Mouse (Mus musculus): ENCODE data around the gene Ankrd42. TPM values are rescaled to one million over a fixed set of nuclear protein-coding genes. Genes with fewer than 3 reads are reported as not detected.

Ankrd42 gene
- total and polyA plus RNA-seq, 3 experiments: 0.14 to 0.68 (median 0.26) TPM

DNA sequence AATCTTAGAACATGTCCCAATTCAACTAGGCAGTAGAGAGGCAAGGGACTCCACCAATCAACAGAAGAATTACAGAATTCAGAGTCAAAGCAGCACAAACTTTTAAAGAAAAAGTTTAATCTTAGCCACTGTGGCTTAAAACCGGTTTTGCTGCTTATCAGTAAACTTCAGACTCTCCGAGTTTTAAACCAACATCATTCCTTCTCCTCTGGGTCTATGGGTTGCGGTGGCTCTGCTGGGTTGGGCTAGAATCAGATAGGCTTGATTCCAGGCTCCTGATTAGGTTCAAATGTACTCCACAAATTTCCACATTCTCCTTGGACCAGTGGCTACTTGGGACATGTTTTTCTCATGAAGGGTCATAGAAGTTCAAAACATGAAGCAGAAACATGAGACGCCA, 40.4 kb upstream of the Ankrd42 start:
- DNase-seq (ENCODE audit: extremely low read depth): no peak
- TF ChIP-seq HCFC1 (IDR thresholded peaks at IDR 0.05; ENCODE audit: low read depth, low read length): no peak
- TF ChIP-seq ETS1 (conservative IDR thresholded peaks at IDR 0.05; ENCODE audit: low read depth, low read length): no peak
- no peak for TF ChIP-seq TCF12 (IDR thresholded peaks at IDR 0.05; ENCODE audit: low read depth, low read length)
- no peak for TF ChIP-seq BHLHE40 (IDR thresholded peaks at IDR 0.05; ENCODE audit: low read depth, low read length)
- TF ChIP-seq ZMIZ1 (IDR thresholded peaks at IDR 0.05; ENCODE audit: low read depth, low read length): no peak
- TF ChIP-seq NELFE (IDR thresholded peaks at IDR 0.05; ENCODE audit: low read depth, low read length): no peak
- no peak for TF ChIP-seq ELF1 (IDR thresholded peaks at IDR 0.05; ENCODE audit: low read depth, low read length)
- no peak overlapping the region for H3K27ac ChIP-seq (ENCODE audit: insufficient read depth, low read depth)
- dilution Hi-C loops (cut with MboI; ENCODE audit: extremely low pct_ligation_motif_present, extremely low pct_unique_long_range_greater_than_20kb, low sequenced_read_pairs) (no loop called here), in situ Hi-C loops (cut with MboI; ENCODE audit: low pct_ligation_motif_present, low pct_unique_long_range_greater_than_20kb, low sequenced_read_pairs) (no loop called here)
- no peak overlapping the region for H3K4me2 ChIP-seq (ENCODE audit: insufficient read depth, low read depth, poor library complexity, severe bottlenecking)
- no peaks in the 10 kb centered on the region for H3K36me3 ChIP-seq (replicated peaks in 1 of 2; ENCODE audit: control insufficient read depth in 1 of 2, insufficient read depth in 1 of 2, low read length in 1 of 2)
- H3K9me3 ChIP-seq (replicated peaks; ENCODE audit: low read length): peaks cover 4% of the 10 kb centered on the region
- H3K4me3 ChIP-seq (replicated peaks in 1 of 3; ENCODE audit: low read depth in 2 of 3, low read length in 2 of 3, poor library complexity in 1 of 3): no peak overlapping the region
- H3K27me3 ChIP-seq (replicated peaks): peaks cover 25% of the 10 kb centered on the region
- H3K4me1 ChIP-seq (ENCODE audit: control insufficient read depth in 1 of 2, insufficient read depth in 2 of 2): no peaks in the 10 kb centered on the region
- H3K9ac ChIP-seq (ENCODE audit: insufficient read depth, low read depth): no peak overlapping the region
- no peaks in the 10 kb centered on the region for H3K79me2 ChIP-seq (replicated peaks; ENCODE audit: control insufficient read depth, extremely low read depth, insufficient read depth, poor library complexity, severe bottlenecking)

DNA sequence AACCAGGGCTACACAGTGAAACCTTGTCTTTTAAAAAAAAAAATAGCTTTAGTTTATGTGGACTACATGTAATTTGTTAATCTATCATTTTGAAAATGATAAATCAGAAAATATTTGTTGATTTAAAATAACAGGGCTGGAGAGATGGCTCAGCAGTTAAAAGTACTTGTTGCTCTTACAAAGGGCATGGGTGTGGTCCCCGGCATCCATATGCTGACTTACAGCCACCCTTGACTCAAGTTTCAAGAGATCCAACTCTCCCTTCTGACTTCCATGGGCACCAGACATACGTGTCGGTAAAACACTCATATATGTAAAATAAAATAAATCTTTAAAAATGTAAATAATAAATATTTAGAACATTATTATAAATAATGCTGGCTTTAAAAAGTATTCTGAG, 38.2 kb upstream of the Ankrd42 start:
- Histone ChIP-seq H3K79me2 (replicated peaks; ENCODE audit: control insufficient read depth, extremely low read depth, insufficient read depth, poor library complexity, severe bottlenecking) (no peaks in the 10 kb centered on the region), H3K9ac (ENCODE audit: insufficient read depth, low read depth) (no peak overlapping the region), H3K4me2 (ENCODE audit: insufficient read depth, low read depth, poor library complexity, severe bottlenecking) (no peak overlapping the region), H3K27ac (ENCODE audit: insufficient read depth, low read depth) (no peak overlapping the region), H3K36me3 (replicated peaks in 1 of 2; ENCODE audit: control insufficient read depth in 1 of 2, insufficient read depth in 1 of 2, low read length in 1 of 2) (no peaks in the 10 kb centered on the region), H3K9me3 (replicated peaks; ENCODE audit: low read length) (peaks cover 4% of the 10 kb centered on the region), H3K4me3 (replicated peaks in 1 of 3; ENCODE audit: low read depth in 2 of 3, low read length in 2 of 3, poor library complexity in 1 of 3) (no peak overlapping the region), H3K27me3 (replicated peaks) (peaks cover 23% of the 10 kb centered on the region), H3K4me1 (ENCODE audit: control insufficient read depth in 1 of 2, insufficient read depth in 2 of 2) (peaks cover 0 to 6% of the 10 kb centered on the region in 2 experiments; a peak in 2 of 4 replicates)
- in situ Hi-C loops (cut with MboI; ENCODE audit: low pct_ligation_motif_present, low pct_unique_long_range_greater_than_20kb, low sequenced_read_pairs) (no loop called here), dilution Hi-C loops (cut with MboI; ENCODE audit: extremely low pct_ligation_motif_present, extremely low pct_unique_long_range_greater_than_20kb, low sequenced_read_pairs) (no loop called here)
- DNase-seq (ENCODE audit: extremely low read depth): no peak
- TF ChIP-seq TBP (conservative IDR thresholded peaks at IDR 0.05; ENCODE audit: low read depth, low read length): no peak
- TF ChIP-seq GABPA (IDR thresholded peaks at IDR 0.05; ENCODE audit: insufficient replicate concordance, low read depth, low read length): no peak
- no peak for TF ChIP-seq MAX (IDR thresholded peaks at IDR 0.05; ENCODE audit: low read length)
- no peak for TF ChIP-seq CHD1 (IDR thresholded peaks at IDR 0.05; ENCODE audit: low read depth, low read length)
- no peak for TF ChIP-seq POLR2A (IDR thresholded peaks at IDR 0.05; ENCODE audit: low read depth, low read length)
- TF ChIP-seq JUN (IDR thresholded peaks at IDR 0.05; ENCODE audit: insufficient read depth, low read depth, low read length): no peak
- TF ChIP-seq E2F4 (IDR thresholded peaks at IDR 0.05; ENCODE audit: insufficient replicate concordance, low read depth, low read length): no peak
- no peak for TF ChIP-seq ZMIZ1 (IDR thresholded peaks at IDR 0.05; ENCODE audit: low read depth, low read length)
- no peak for TF ChIP-seq ZC3H11A (IDR thresholded peaks at IDR 0.05; ENCODE audit: low read depth, low read length)
- TF ChIP-seq RAD21 (IDR thresholded peaks at IDR 0.05; ENCODE audit: low read depth, low read length): no peak
- TF ChIP-seq MYC (IDR thresholded peaks at IDR 0.05; ENCODE audit: low read depth, low read length): no peak
- TF ChIP-seq MXI1 (IDR thresholded peaks at IDR 0.05; ENCODE audit: low read depth, low read length): no peak
- TF ChIP-seq MAZ (IDR thresholded peaks at IDR 0.05; ENCODE audit: low read depth, low read length): no peak
- TF ChIP-seq IRF4 (IDR thresholded peaks at IDR 0.05; ENCODE audit: low read depth, low read length): no peak
- TF ChIP-seq SIN3A (IDR thresholded peaks at IDR 0.05; ENCODE audit: low read length): no peak
- no peak for TF ChIP-seq PAX5 (IDR thresholded peaks at IDR 0.05; ENCODE audit: low read length)
- TF ChIP-seq USF2 (conservative IDR thresholded peaks at IDR 0.05; ENCODE audit: low read depth, low read length): no peak
- no peak for TF ChIP-seq ZNF384 (IDR thresholded peaks at IDR 0.05; ENCODE audit: low read depth, low read length)
- no peak for TF ChIP-seq CTCF (conservative IDR thresholded peaks at IDR 0.05 in 1 of 2, IDR thresholded peaks at IDR 0.05 in 1 of 2; ENCODE audit: low read depth in 2 of 2, low read length in 2 of 2)
- TF ChIP-seq USF1 (IDR thresholded peaks at IDR 0.05; ENCODE audit: low read depth, low read length): no peak

Data from CH12.LX (cell line).